Mouse (Mus musculus) embryonic facial prominence, embryonic 14.5 days (tissue): ENCODE data around the gene Mlec. TPM values are rescaled to one million over a fixed set of nuclear protein-coding genes. Genes with fewer than 3 reads are reported as not detected.

Experiments
- ATAC-seq: fragments of 200-750 bp; cut with Nextera tagmentation; 2 replicates; pipeline ENCODE4 v1.8.0; 2017; ENCODE audit warnings: low read depth, moderate number of reproducible peaks, moderate TSS enrichment
- DNase-seq: peaks from one replicate; pipeline ENCODE4 v3.0.0-alpha.2; 2015; ENCODE audit warnings: low spot score
- H3K27ac ChIP-seq: fragments of 300-500 bp; sonication (generic); replicated peaks from 2 replicates; pipeline ENCODE4 v1.5.1; 2014; ENCODE audit warnings: low read depth, mild to moderate bottlenecking, low read length, moderate library complexity
- H3K27me3 ChIP-seq: fragments of 300-500 bp; sonication (generic); replicated peaks from 2 replicates; pipeline ENCODE4 v1.6.1; 2014; ENCODE audit warnings: low read length; ENCODE audit not compliant: control insufficient read depth, insufficient read depth
- H3K36me3 ChIP-seq: fragments of 300-500 bp; sonication (generic); 2 replicates; pipeline ENCODE4 v1.6.1; 2014; ENCODE audit warnings: low read length, mixed read lengths; ENCODE audit not compliant: control insufficient read depth, insufficient read depth
- H3K4me1 ChIP-seq: fragments of 300-500 bp; sonication (generic); 2 replicates; pipeline ENCODE4 v1.6.1; 2014; ENCODE audit warnings: antibody characterized with exemption, low read length; ENCODE audit not compliant: control insufficient read depth, insufficient read depth
- H3K4me2 ChIP-seq: fragments of 300-500 bp; sonication (generic); 2 replicates; pipeline ENCODE4 v1.6.1; 2014; ENCODE audit warnings: low read depth, mild to moderate bottlenecking, low read length, moderate library complexity, mixed read lengths
- H3K4me3 ChIP-seq: fragments of 300-500 bp; sonication (generic); 2 replicates; pipeline ENCODE4 v1.5.1; 2014; ENCODE audit warnings: low read depth, mild to moderate bottlenecking, low read length
- H3K9ac ChIP-seq: fragments of 300-500 bp; sonication (generic); 2 replicates; pipeline ENCODE4 v1.6.1; 2014; ENCODE audit warnings: low read depth, mild to moderate bottlenecking, low read length, moderate library complexity, mixed read lengths
- H3K9me3 ChIP-seq: fragments of 300-500 bp; sonication (generic); 2 replicates; pipeline ENCODE4 v1.6.1; 2016; ENCODE audit warnings: low read length; ENCODE audit not compliant: control insufficient read depth
- WGBS: fragments of 180-500 bp; shearing (Covaris S2); extraction: QIAGEN DNeasy Blood & Tissue Kit; methylation state at CpG from one replicate; pipeline ENCODE4 v1.1.7; 2014; 5-methylcytosine and 5-hydroxymethylcytosine counted together
- polyA plus RNA-seq: library from polyadenylated mRNA; unstranded; fragments of >200 nt; fragmentation: Nextera tagmentation; extraction: Ambion mirVana; gene quantifications from 2 replicates; pipeline ENCODE4 v1.2.1, GENCODE M21; 2014

Mlec gene
- polyA plus RNA-seq, 1 experiment from 2014 or later = 69.8 TPM

DNA sequence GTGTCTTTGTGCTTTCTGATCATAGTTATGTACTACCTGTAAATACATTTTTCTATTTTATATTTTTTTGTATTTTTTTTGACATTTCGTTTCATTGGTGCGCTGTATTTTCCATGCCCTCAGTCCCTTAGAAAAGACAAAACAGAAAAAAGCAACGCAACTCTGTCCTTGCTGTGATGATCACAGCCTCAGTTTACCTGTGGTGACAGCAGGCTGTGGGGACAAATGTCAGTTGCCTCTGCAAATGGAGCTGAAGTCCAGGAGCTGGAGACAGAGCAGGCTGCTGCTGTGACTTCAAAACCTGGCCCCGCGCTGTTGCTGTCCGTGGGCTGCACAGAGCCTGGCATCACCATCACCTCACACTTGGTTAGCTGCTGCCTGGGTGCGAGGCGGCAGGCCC lies 59.8 kb downstream of the Mlec start, which contains the start of gene Gm10401:
TSS of gene Gm10401 (minus strand) at position 101 of the 400 bp plus-strand sequence.
- H3K4me3 ChIP-seq = no peak within 1 kb of the TSS
- H3K27me3 ChIP-seq = no peaks in the 10 kb centered on the region
- 88% methylated on average over 8 of the region's 8 CpGs for WGBS
- no peak within 1 kb of the TSS for H3K9ac ChIP-seq
- H3K36me3 ChIP-seq = peaks cover 74% of the 10 kb centered on the region
- H3K9me3 ChIP-seq = no peaks in the 10 kb centered on the region
- H3K27ac ChIP-seq = no peak within 1 kb of the TSS
- DNase-seq (no peak), ATAC-seq (no peak)
- H3K4me2 ChIP-seq = no peak within 1 kb of the TSS
- H3K4me1 ChIP-seq = no peaks in the 10 kb centered on the region

Other genes starting within 250 kb of the Mlec start
- gene Oasl1, start 234.9 kb downstream of the Mlec start, polyA plus RNA-seq = 0.56 and 0.85 TPM in 2 replicates
- 46.8 and 63.2 TPM in 2 replicates for gene 2210016L21Rik, start 216.0 kb downstream of the Mlec start, polyA plus RNA-seq
- 0.10 TPM in 2 replicates for gene Hnf1a, start 187.1 kb downstream of the Mlec start, polyA plus RNA-seq
- gene Sppl3, start 147.0 kb downstream of the Mlec start, polyA plus RNA-seq = 25.6 and 25.7 TPM in 2 replicates
- gene Gm10401, start 59.9 kb downstream of the Mlec start, polyA plus RNA-seq = 53.2 and 54.0 TPM in 2 replicates
- gene Acads, start 38.8 kb downstream of the Mlec start, polyA plus RNA-seq = 28.5 and 28.7 TPM in 2 replicates
- 32.2 and 35.4 TPM in 2 replicates for gene Unc119b, start 23.2 kb downstream of the Mlec start, polyA plus RNA-seq
- 2.7 and 3.1 TPM in 2 replicates for gene Cabp1, start 36.2 kb upstream of the Mlec start, polyA plus RNA-seq
- 82.6 and 95.5 TPM in 2 replicates for gene Pop5, start 77.7 kb upstream of the Mlec start, polyA plus RNA-seq
- 77.2 and 79.1 TPM in 2 replicates for gene Rnf10, start 114.7 kb upstream of the Mlec start, polyA plus RNA-seq
- 39.0 and 41.9 TPM in 2 replicates for gene Coq5, start 121.5 kb upstream of the Mlec start, polyA plus RNA-seq
- 1,629 and 1,828 TPM in 2 replicates for gene Dynll1, start 142.8 kb upstream of the Mlec start, polyA plus RNA-seq
- gene Srsf9, start 169.0 kb upstream of the Mlec start, polyA plus RNA-seq = 203 and 230 TPM in 2 replicates
- gene Gatc, start 183.0 kb upstream of the Mlec start, polyA plus RNA-seq = 26.5 and 26.7 TPM in 2 replicates
- gene Triap1, start 183.0 kb upstream of the Mlec start, polyA plus RNA-seq = 48.5 and 51.3 TPM in 2 replicates
- gene Cox6a1, start 190.8 kb upstream of the Mlec start, polyA plus RNA-seq = 833 and 912 TPM in 2 replicates